In genomic region chr11:119084446-119085278, GRCm38 (mm10) we compare ENCODE assay signal across 8 mouse cellular contexts. TPM values are rescaled to one million over a fixed set of nuclear protein-coding genes. Genes with fewer than 3 reads are reported as not detected.
DNase-seq lines count a peak whose midpoint lies in the region; ATAC-seq and TF ChIP-seq lines count a peak whose summit lies in the region.

No protein-coding gene starts in this region.

- peaks cover 53% of the 10 kb centered on the region for H3K27me3 ChIP-seq in embryonic facial prominence, embryonic 15.5 days
- H3K27me3 ChIP-seq in hindbrain, embryonic 12.5 days: peaks cover 76% of the 10 kb centered on the region
- H3K27me3 ChIP-seq in midbrain, embryonic 12.5 days: peaks cover 74% of the 10 kb centered on the region

- no peaks in the 10 kb centered on the region for H3K9me3 ChIP-seq in embryonic facial prominence, embryonic 15.5 days (replicated peaks)
- H3K9me3 ChIP-seq in hindbrain, embryonic 12.5 days (replicated peaks): no peaks in the 10 kb centered on the region
- H3K9me3 ChIP-seq in midbrain, embryonic 12.5 days: no peaks in the 10 kb centered on the region

- peaks cover 82% of the 10 kb centered on the region for H3K4me1 ChIP-seq in embryonic facial prominence, embryonic 15.5 days
- H3K4me1 ChIP-seq in hindbrain, embryonic 12.5 days: peaks cover 68% of the 10 kb centered on the region
- H3K4me1 ChIP-seq in midbrain, embryonic 12.5 days: peaks cover 79% of the 10 kb centered on the region

- H3K4me2 ChIP-seq in embryonic facial prominence, embryonic 15.5 days (replicated peaks): peak overlapping the region; percentile 81
- peak overlapping the region; percentile 88 for H3K4me2 ChIP-seq in hindbrain, embryonic 12.5 days (replicated peaks)
- H3K4me2 ChIP-seq in midbrain, embryonic 12.5 days (replicated peaks): peak overlapping the region; percentile 91

- DNase-seq in gastrocnemius, adult 2 months: peak; percentile 42
- no peak for DNase-seq in gastrocnemius, adult 18-20 months (ENCODE audit: low spot score)
- peak; percentile 48 for DNase-seq in adrenal gland, postnatal 10 days
- DNase-seq in left cerebral cortex, postnatal 36 days (ENCODE audit: low spot score in 2 of 2): peak; percentile 50 to 57
- peak; percentile 46 to 57 for DNase-seq in thymus, postnatal 10 days (ENCODE audit: low spot score in 2 of 2)

- no peak for TF ChIP-seq CTCF in gastrocnemius, adult 2 months (IDR thresholded peaks at IDR 0.05)

- H3K4me3 ChIP-seq in gastrocnemius, adult 2 months: peak overlapping the region; percentile 85
- H3K4me3 ChIP-seq in embryonic facial prominence, embryonic 15.5 days (replicated peaks): peak overlapping the region; percentile 92
- peak overlapping the region; percentile 85 for H3K4me3 ChIP-seq in hindbrain, embryonic 12.5 days
- H3K4me3 ChIP-seq in midbrain, embryonic 12.5 days: peak overlapping the region; percentile 84

- WGBS in embryonic facial prominence, embryonic 15.5 days: under 1% methylated on average over 18 of the region's 18 CpGs
- under 1% methylated on average over 18 of the region's 18 CpGs for WGBS in hindbrain, embryonic 12.5 days
- WGBS in midbrain, embryonic 12.5 days: 1% methylated on average over 17 of the region's 18 CpGs

- H3K36me3 ChIP-seq in embryonic facial prominence, embryonic 15.5 days: peaks cover 25% of the 10 kb centered on the region
- H3K36me3 ChIP-seq in hindbrain, embryonic 12.5 days: peaks cover 15% of the 10 kb centered on the region
- H3K36me3 ChIP-seq in midbrain, embryonic 12.5 days: peaks cover 10% of the 10 kb centered on the region

- H3K27ac ChIP-seq in gastrocnemius, adult 2 months: peak overlapping the region; percentile 92
- peak overlapping the region; percentile 98 for H3K27ac ChIP-seq in embryonic facial prominence, embryonic 15.5 days (replicated peaks)
- peak overlapping the region; percentile 99 for H3K27ac ChIP-seq in hindbrain, embryonic 12.5 days
- peak overlapping the region; percentile 100 for H3K27ac ChIP-seq in midbrain, embryonic 12.5 days (replicated peaks)

- no peak for ATAC-seq in embryonic facial prominence, embryonic 15.5 days (ENCODE audit: insufficient number of reproducible peaks, low FRiP score, low TSS enrichment, low read depth)
- no peak for ATAC-seq in hindbrain, embryonic 12.5 days (ENCODE audit: low FRiP score)
- ATAC-seq in midbrain, embryonic 12.5 days (ENCODE audit: low FRiP score, low read depth): no peak

- intact Hi-C loops in gastrocnemius, adult 2 months (cut with DNase I): loop anchor here (2.0 to 5.0 kb wide), 4 partner anchors 34 to 103 kb away; partner anchors contain the start of gene Cbx8
- intact Hi-C loops in left cerebral cortex, postnatal 36 days (cut with DNase I): loop anchor here (1.0 to 5.0 kb wide), 2 partner anchors 27 to 103 kb away; no protein-coding TSS in a partner anchor

- H3K9ac ChIP-seq in embryonic facial prominence, embryonic 15.5 days: peak overlapping the region; percentile 86
- peak overlapping the region; percentile 92 for H3K9ac ChIP-seq in hindbrain, embryonic 12.5 days
- peak overlapping the region; percentile 93 for H3K9ac ChIP-seq in midbrain, embryonic 12.5 days (replicated peaks)

RNA-seq across cellular contexts. Expression of gene Cbx4, which starts 1.4 kb away (rescaled TPM):
- total RNA-seq in gastrocnemius, adult 2 months (2021): 1 to 10 TPM; 2.1 to 2.2 TPM
- 1 to 10 TPM; 1.6 to 2.5 TPM for total RNA-seq in gastrocnemius, adult 18-20 months (2021)
- total RNA-seq in adrenal gland, postnatal 10 days (2021): 100 to 1,000 TPM in 1 of 2 experiments, 10 to 100 TPM in 1; 52.0 to 133 TPM
- polyA plus RNA-seq in embryonic facial prominence, embryonic 15.5 days (2015; fragmentation: Nextera tagmentation; extraction: Ambion mirVana): 17.2 and 21.4 TPM in 2 replicates
- polyA plus RNA-seq in hindbrain, embryonic 12.5 days (2016; fragmentation: Nextera tagmentation; extraction: Ambion mirVana): 13.2 and 15.0 TPM in 2 replicates
- 10 to 100 TPM; 60.9 to 68.6 TPM for total RNA-seq in left cerebral cortex, postnatal 36 days (2021)
- 12.4 and 15.2 TPM in 2 replicates for polyA plus RNA-seq in midbrain, embryonic 12.5 days (2016; fragmentation: Nextera tagmentation; extraction: Ambion mirVana)

RNA-seq across cellular contexts. Expression of gene Cbx8, which starts 43.9 kb away (rescaled TPM):
- total RNA-seq in gastrocnemius, adult 2 months (2021): 1 to 10 TPM; 1.5 to 1.6 TPM
- 1 to 10 TPM; 2.6 to 3.5 TPM for total RNA-seq in gastrocnemius, adult 18-20 months (2021)
- 10 to 100 TPM in 1 of 2 experiments, 1 to 10 TPM in 1; 8.8 to 12.3 TPM for total RNA-seq in adrenal gland, postnatal 10 days (2021)
- 9.2 and 10.3 TPM in 2 replicates for polyA plus RNA-seq in embryonic facial prominence, embryonic 15.5 days (2015; fragmentation: Nextera tagmentation; extraction: Ambion mirVana)
- polyA plus RNA-seq in hindbrain, embryonic 12.5 days (2016; fragmentation: Nextera tagmentation; extraction: Ambion mirVana): 9.9 and 11.6 TPM in 2 replicates
- 10 to 100 TPM; 12.3 to 16.0 TPM for total RNA-seq in left cerebral cortex, postnatal 36 days (2021)
- 12.1 and 15.1 TPM in 2 replicates for polyA plus RNA-seq in midbrain, embryonic 12.5 days (2016; fragmentation: Nextera tagmentation; extraction: Ambion mirVana)

Comparison
In these comparisons a context has a peak if more than half of its experiments do, and no peak if none do; other contexts are left out.
1. RNA of gene Cbx4, which starts 1.4 kb away (total RNA-seq): 52.0 to 133 TPM in adrenal gland, postnatal 10 days and 60.9 to 68.6 TPM in left cerebral cortex, postnatal 36 days; 1.6 to 2.5 TPM in gastrocnemius, adult 18-20 months and 2.1 to 2.2 TPM in gastrocnemius, adult 2 months; every median in the first group is over 10 times any median in the second.
2. Peak in every context shown above with its lines, with median percentiles within 50 percentile points of each other: H3K27ac ChIP-seq, H3K4me3 ChIP-seq, H3K4me2 ChIP-seq and H3K9ac ChIP-seq.